In the genomic region with DNA sequence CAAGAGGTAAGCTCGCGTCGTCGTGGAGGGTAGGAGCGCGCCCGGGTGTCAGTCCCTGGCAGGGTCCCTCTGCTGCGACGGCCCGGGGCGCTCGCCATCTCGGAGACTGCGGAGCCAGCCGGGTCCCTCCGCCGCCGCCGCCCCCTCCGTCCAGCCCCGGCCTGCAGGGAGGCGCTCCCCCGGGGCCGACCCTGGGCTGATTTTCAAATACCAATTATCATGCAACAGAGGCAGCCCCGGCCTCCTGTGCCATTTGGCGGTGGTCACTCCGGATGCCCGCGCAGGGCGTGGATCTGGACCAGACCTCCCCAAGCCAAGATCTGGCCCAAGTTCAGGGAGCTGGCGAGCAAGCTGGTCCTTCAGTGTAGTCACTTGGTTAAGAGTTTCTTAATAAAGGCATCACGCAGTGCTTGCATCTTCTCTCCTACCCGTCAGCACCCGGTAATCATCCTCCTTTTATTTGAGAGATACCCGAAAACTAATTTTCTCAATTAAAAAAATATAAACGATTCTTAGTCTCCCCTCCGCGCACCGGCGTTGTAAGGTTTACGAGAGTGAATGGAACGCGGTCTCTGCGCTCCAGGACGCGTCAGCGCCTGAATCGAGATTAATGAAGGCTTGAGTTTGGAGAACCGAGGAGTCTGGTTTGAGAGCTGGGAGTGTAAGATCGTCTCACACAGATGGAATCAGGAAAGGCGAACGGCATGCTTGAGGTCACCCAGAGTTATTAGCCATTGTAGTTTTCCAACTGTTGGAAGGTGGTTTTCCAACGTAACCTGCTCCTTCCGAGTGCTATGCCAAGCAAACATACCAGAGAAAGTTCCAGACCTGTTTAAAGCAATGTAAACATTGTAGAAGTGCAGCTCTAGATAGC, we compare ENCODE assay signal across 8 mouse cellular contexts. TPM values are rescaled to one million over a fixed set of nuclear protein-coding genes. Genes with fewer than 3 reads are reported as not detected.
A peak's percentile ranks its signal among the peaks of the same experiment; 100 is the strongest.
DNase-seq lines count a peak whose midpoint lies in the region; ATAC-seq and TF ChIP-seq lines count a peak whose summit lies in the region.

No protein-coding gene starts in this region.

- TF ChIP-seq CTCF in left cerebral cortex, adult 2 months (IDR thresholded peaks at IDR 0.05), result no peak

- intact Hi-C loops in left cerebral cortex, adult 2 months (cut with DNase I), result loop anchor here (1.0 kb wide), 1 partner anchor 34 kb away; no protein-coding TSS in a partner anchor

- ATAC-seq in heart, embryonic 15.5 days (replicated peaks; ENCODE audit: insufficient number of reproducible peaks, insufficient read depth, low FRiP score, low read depth), result no peak; the same call in 1 of the 2 replicates
- peak; percentile 54; the same call in 1 of the 2 replicates for ATAC-seq in limb, embryonic 12.5 days (ENCODE audit: insufficient number of reproducible peaks, insufficient read depth, low FRiP score, low TSS enrichment, low read depth)
- peak; percentile 86; the same call in 1 of the 2 replicates for ATAC-seq in midbrain, embryonic 13.5 days

- DNase-seq in left cerebral cortex, adult 2 months (ENCODE audit: extremely low spot score in 1 of 2, low spot score in 2 of 2), result peak; percentile 27 to 72
- no peak for DNase-seq in left cerebral cortex, adult 18-20 months (ENCODE audit: low spot score in 2 of 2)
- peak; percentile 76 for DNase-seq in NIH3T3 (ENCODE audit: low read depth)
- DNase-seq in embryonic facial prominence, embryonic 10.5 days (ENCODE audit: low spot score), result peak; percentile 30
- DNase-seq in urinary bladder, postnatal 10 days (ENCODE audit: low spot score), result no peak

- H3K27ac ChIP-seq in left cerebral cortex, adult 2 months, result peak overlapping the region; percentile 99
- H3K27ac ChIP-seq in embryonic facial prominence, embryonic 10.5 days (replicated peaks), result peak overlapping the region; percentile 96
- peak overlapping the region; percentile 87 for H3K27ac ChIP-seq in heart, embryonic 15.5 days
- peak overlapping the region; percentile 98 for H3K27ac ChIP-seq in limb, embryonic 12.5 days
- peak overlapping the region; percentile 99 for H3K27ac ChIP-seq in midbrain, embryonic 13.5 days

- WGBS in embryonic facial prominence, embryonic 10.5 days, result under 1% methylated on average over 54 of the region's 54 CpGs
- 1% methylated on average over 54 of the region's 54 CpGs for WGBS in heart, embryonic 15.5 days
- under 1% methylated on average over 54 of the region's 54 CpGs for WGBS in limb, embryonic 12.5 days
- WGBS in midbrain, embryonic 13.5 days, result under 1% methylated on average over 51 of the region's 54 CpGs

- H3K4me2 ChIP-seq in heart, embryonic 15.5 days, result peak overlapping the region; percentile 79
- peak overlapping the region; percentile 81 for H3K4me2 ChIP-seq in limb, embryonic 12.5 days
- peak overlapping the region; percentile 72 for H3K4me2 ChIP-seq in midbrain, embryonic 13.5 days (replicated peaks)

- H3K4me1 ChIP-seq in embryonic facial prominence, embryonic 10.5 days, result peaks cover 74% of the 10 kb centered on the region
- H3K4me1 ChIP-seq in heart, embryonic 15.5 days (replicated peaks), result peaks cover 57% of the 10 kb centered on the region
- peaks cover 69% of the 10 kb centered on the region for H3K4me1 ChIP-seq in limb, embryonic 12.5 days (replicated peaks)
- peaks cover 54% of the 10 kb centered on the region for H3K4me1 ChIP-seq in midbrain, embryonic 13.5 days (replicated peaks)

- peak overlapping the region; percentile 87 for H3K9ac ChIP-seq in heart, embryonic 15.5 days
- peak overlapping the region; percentile 86 for H3K9ac ChIP-seq in limb, embryonic 12.5 days (replicated peaks)
- peak overlapping the region; percentile 92 for H3K9ac ChIP-seq in midbrain, embryonic 13.5 days (replicated peaks)

- H3K27me3 ChIP-seq in embryonic facial prominence, embryonic 10.5 days (replicated peaks; ENCODE audit: low read depth, poor library complexity, severe bottlenecking), result no peaks in the 10 kb centered on the region
- no peaks in the 10 kb centered on the region for H3K27me3 ChIP-seq in heart, embryonic 15.5 days
- H3K27me3 ChIP-seq in limb, embryonic 12.5 days, result no peaks in the 10 kb centered on the region
- no peaks in the 10 kb centered on the region for H3K27me3 ChIP-seq in midbrain, embryonic 13.5 days

- H3K4me3 ChIP-seq in left cerebral cortex, adult 2 months, result peak overlapping the region; percentile 100
- H3K4me3 ChIP-seq in embryonic facial prominence, embryonic 10.5 days, result peak overlapping the region; percentile 90
- H3K4me3 ChIP-seq in heart, embryonic 15.5 days, result peak overlapping the region; percentile 79
- H3K4me3 ChIP-seq in limb, embryonic 12.5 days (replicated peaks), result peak overlapping the region; percentile 94
- peak overlapping the region; percentile 80 for H3K4me3 ChIP-seq in midbrain, embryonic 13.5 days (replicated peaks)

- H3K36me3 ChIP-seq in embryonic facial prominence, embryonic 10.5 days (replicated peaks), result peaks cover 13% of the 10 kb centered on the region
- H3K36me3 ChIP-seq in heart, embryonic 15.5 days, result peaks cover 3% of the 10 kb centered on the region; the same call in 1 of the 2 replicates
- peaks cover 12% of the 10 kb centered on the region for H3K36me3 ChIP-seq in limb, embryonic 12.5 days
- peaks cover 3% of the 10 kb centered on the region; the same call in 1 of the 2 replicates for H3K36me3 ChIP-seq in midbrain, embryonic 13.5 days

- no peaks in the 10 kb centered on the region for H3K9me3 ChIP-seq in embryonic facial prominence, embryonic 10.5 days
- H3K9me3 ChIP-seq in heart, embryonic 15.5 days (replicated peaks), result no peaks in the 10 kb centered on the region
- H3K9me3 ChIP-seq in limb, embryonic 12.5 days, result no peaks in the 10 kb centered on the region
- no peaks in the 10 kb centered on the region for H3K9me3 ChIP-seq in midbrain, embryonic 13.5 days

RNA-seq across cellular contexts. Expression of a gene that starts 0.6 kb away (rescaled TPM):
- 100 to 1,000 TPM; 198 to 229 TPM for total RNA-seq in left cerebral cortex, adult 2 months (2021)
- total RNA-seq in left cerebral cortex, adult 18-20 months (2021), result 100 to 1,000 TPM; 203 to 219 TPM
- polyA plus RNA-seq in embryonic facial prominence, embryonic 10.5 days (2016; fragmentation: Nextera tagmentation; extraction: Ambion mirVana), result 50.6 and 51.8 TPM in 2 replicates
- polyA plus RNA-seq in heart, embryonic 15.5 days (2015; fragmentation: Nextera tagmentation; extraction: Ambion mirVana), result 42.1 and 48.8 TPM in 2 replicates
- 52.6 and 57.5 TPM in 2 replicates for polyA plus RNA-seq in limb, embryonic 12.5 days (2016; fragmentation: Nextera tagmentation; extraction: Ambion mirVana)
- 62.4 and 67.0 TPM in 2 replicates for polyA plus RNA-seq in midbrain, embryonic 13.5 days (2015; fragmentation: Nextera tagmentation; extraction: Ambion mirVana)

Comparison
In these comparisons a context has a peak if more than half of its experiments do, and no peak if none do; other contexts are left out.
1. DNase-seq: peak in left cerebral cortex, adult 2 months (2 of 2), NIH3T3 (single experiment) and embryonic facial prominence, embryonic 10.5 days (single experiment); none in left cerebral cortex, adult 18-20 months (0 of 2) and urinary bladder, postnatal 10 days (single experiment).
2. Peak in every context shown above with its lines, with median percentiles within 50 percentile points of each other: H3K27ac ChIP-seq, H3K4me3 ChIP-seq, H3K4me2 ChIP-seq and H3K9ac ChIP-seq.